ENCODE assay signal across 10 mouse cellular contexts in the genomic region with DNA sequence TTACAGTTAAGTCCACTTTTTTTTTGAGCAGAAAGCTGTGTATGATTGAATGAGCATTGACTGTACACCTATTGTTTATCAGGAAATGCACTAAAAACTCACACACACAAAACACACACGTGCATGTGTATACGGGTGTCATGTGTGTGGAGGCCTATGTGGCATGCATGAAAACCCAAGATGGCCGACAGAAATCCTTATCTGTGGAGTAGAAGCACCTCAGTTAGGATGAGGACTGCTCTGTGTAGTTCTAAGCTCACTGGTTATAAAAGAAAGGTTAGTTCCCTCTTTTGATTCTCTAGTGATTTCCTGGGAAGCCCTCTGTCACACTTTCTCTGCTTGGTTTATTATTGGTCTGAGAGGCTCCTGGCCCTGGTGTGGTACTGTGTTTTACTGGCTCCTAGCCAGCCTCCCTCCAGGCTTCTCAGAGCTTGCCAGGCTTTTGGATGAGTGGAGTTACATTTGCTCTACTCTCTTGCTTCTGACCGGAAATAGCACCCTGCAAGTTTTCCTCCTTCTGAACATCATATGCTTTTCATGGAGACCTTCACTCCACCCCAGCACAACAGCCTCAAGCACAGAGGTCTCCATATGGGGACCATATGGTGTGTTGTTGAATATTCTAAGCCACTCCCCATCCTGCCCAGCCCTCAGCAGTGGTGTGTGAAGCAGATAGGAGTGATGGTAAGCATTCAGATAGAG. TPM values are rescaled to one million over a fixed set of nuclear protein-coding genes. Genes with fewer than 3 reads are reported as not detected.
DNase-seq lines count a peak whose midpoint lies in the region; ATAC-seq lines count a peak whose summit lies in the region.
"Had no signal": no experiment of that assay in that cellular context is flagged by ENCODE, and none has a peak within 500 bp of the region (broad histone marks: within the 10 kb centered on the region; RNA-seq: fewer than 3 reads in every experiment).

No protein-coding gene starts in this region.

- peak; percentile 83 for ATAC-seq in lung, embryonic 16.5 days (ENCODE audit: low read depth)
- ATAC-seq in hindbrain, embryonic 12.5 days (ENCODE audit: low FRiP score) = peak; percentile 68; the same call in 1 of the 2 replicates

- WGBS in lung, embryonic 16.5 days = 71% methylated on average over 4 of the region's 4 CpGs
- WGBS in hindbrain, embryonic 12.5 days = 79% methylated on average over 4 of the region's 4 CpGs

- no peaks in the 10 kb centered on the region for H3K27me3 ChIP-seq in lung, embryonic 16.5 days (ENCODE audit: control insufficient read depth, insufficient read depth, low read depth, low read length)
- no peaks in the 10 kb centered on the region for H3K27me3 ChIP-seq in hindbrain, embryonic 12.5 days

- H3K4me3 ChIP-seq in lung, embryonic 16.5 days (ENCODE audit: low read length) = no peak overlapping the region
- no peak overlapping the region for H3K4me3 ChIP-seq in hindbrain, embryonic 12.5 days

- H3K4me2 ChIP-seq in lung, embryonic 16.5 days (ENCODE audit: low read depth, low read length) = no peak overlapping the region
- no peak overlapping the region for H3K4me2 ChIP-seq in hindbrain, embryonic 12.5 days (replicated peaks)

- H3K27ac ChIP-seq in lung, embryonic 16.5 days (ENCODE audit: low read length) = peak overlapping the region; percentile 37; the same call in 1 of the 2 replicates
- 0 out of 2 replicates have a peak overlapping the region, but pooled peaks have one; percentile 12 for H3K27ac ChIP-seq in hindbrain, embryonic 12.5 days
- H3K27ac ChIP-seq: liver, embryonic 14.5 days had no signal

- H3K9me3 ChIP-seq in lung, embryonic 16.5 days (ENCODE audit: control insufficient read depth, low read length) = no peaks in the 10 kb centered on the region
- no peaks in the 10 kb centered on the region for H3K9me3 ChIP-seq in hindbrain, embryonic 12.5 days (replicated peaks)

- DNase-seq in lung, postnatal 36 days = no peak
- DNase-seq in cerebellum, postnatal 36 days = peak; percentile 92 to 98
- DNase-seq in right cerebral cortex, postnatal 14 days = peak; percentile 11
- DNase-seq in kidney, adult 18-20 months = no peak
- no peak for DNase-seq in urinary bladder, adult 2 months (ENCODE audit: low spot score)
- DNase-seq: gastrocnemius, postnatal 36 days had no signal

- H3K9ac ChIP-seq in lung, embryonic 16.5 days (ENCODE audit: low read length) = no peak overlapping the region
- H3K9ac ChIP-seq in hindbrain, embryonic 12.5 days = no peak overlapping the region
- H3K9ac ChIP-seq: liver, embryonic 14.5 days had no signal

- no peaks in the 10 kb centered on the region for H3K36me3 ChIP-seq in lung, embryonic 16.5 days (ENCODE audit: control insufficient read depth, insufficient read depth, low read length)
- no peaks in the 10 kb centered on the region for H3K36me3 ChIP-seq in hindbrain, embryonic 12.5 days

- H3K4me1 ChIP-seq in lung, embryonic 16.5 days (replicated peaks; ENCODE audit: control insufficient read depth, insufficient read depth, low read length) = peaks cover 16% of the 10 kb centered on the region
- H3K4me1 ChIP-seq in hindbrain, embryonic 12.5 days = peaks cover 5% of the 10 kb centered on the region; the same call in 1 of the 2 replicates

RNA-seq across cellular contexts. Expression of a gene that starts 48.6 kb away (rescaled TPM):
- 12.7 and 13.1 TPM in 2 replicates for polyA plus RNA-seq in lung, embryonic 16.5 days (2015; fragmentation: Nextera tagmentation; extraction: Ambion mirVana)
- 101 and 107 TPM in 2 replicates for polyA plus RNA-seq in hindbrain, embryonic 12.5 days (2016; fragmentation: Nextera tagmentation; extraction: Ambion mirVana)
- polyA plus RNA-seq in urinary bladder, adult 2 months (2012; rRNA removed) = 0.01 and 0.03 TPM in 2 replicates
- polyA plus RNA-seq: small intestine, adult 2 months had no signal

Comparison
In these comparisons a context has a peak if more than half of its experiments do, and no peak if none do; other contexts are left out.
1. DNase-seq: peak in cerebellum, postnatal 36 days (2 of 2) and right cerebral cortex, postnatal 14 days (single experiment); none in lung, postnatal 36 days (single experiment), kidney, adult 18-20 months (single experiment) and urinary bladder, adult 2 months (single experiment).
2. RNA of a gene that starts 48.6 kb away (polyA plus RNA-seq): 101 to 107 TPM in hindbrain, embryonic 12.5 days and 12.7 to 13.1 TPM in lung, embryonic 16.5 days; 0.01 to 0.03 TPM in urinary bladder, adult 2 months; every median in the first group is over 10 times any median in the second.